Mouse (Mus musculus) ES-Bruce4 (cell line): ENCODE results near the gene Zfp800. TPM values are rescaled to one million over a fixed set of nuclear protein-coding genes. Genes with fewer than 3 reads are reported as not detected.

Source experiments
- H3K27ac ChIP-seq: 2 replicates; pipeline ENCODE4 v1.5.1; 2012; ENCODE audit warnings: low read length, inconsistent platforms; ENCODE audit not compliant: insufficient read depth
- H3K27me3 ChIP-seq: 2 replicates; pipeline ENCODE4 v1.6.1; 2012; ENCODE audit warnings: mild to moderate bottlenecking, low read length, inconsistent platforms; ENCODE audit not compliant: control insufficient read depth, poor library complexity, insufficient read depth, severe bottlenecking
- H3K36me3 ChIP-seq: 2 replicates; pipeline ENCODE4 v1.6.1; 2012; ENCODE audit warnings: inconsistent platforms, mild to moderate bottlenecking, low read length, moderate library complexity; ENCODE audit not compliant: control insufficient read depth, poor library complexity, insufficient read depth, severe bottlenecking
- H3K4me1 ChIP-seq: one replicate; pipeline ENCODE4 v1.8.1; 2011; ENCODE audit warnings: low read length; ENCODE audit not compliant: control insufficient read depth, insufficient read depth
- H3K4me3 ChIP-seq: 2 replicates; pipeline ENCODE4 v1.5.1; 2011; ENCODE audit warnings: low read depth, mild to moderate bottlenecking, low read length
- H3K9ac ChIP-seq: 2 replicates; pipeline ENCODE4 v1.6.1; 2012; ENCODE audit warnings: low read depth, mild to moderate bottlenecking, inconsistent platforms; ENCODE audit not compliant: poor library complexity, severe bottlenecking
- H3K9me3 ChIP-seq: replicated peaks from 2 replicates; pipeline ENCODE4 v1.6.1; 2012; ENCODE audit warnings: mild to moderate bottlenecking, low read length, inconsistent platforms; ENCODE audit not compliant: control insufficient read depth, poor library complexity, insufficient read depth, severe bottlenecking
- CTCF ChIP-seq: IDR thresholded peaks from one replicate; pipeline ENCODE4 v1.8.1; 2011; ENCODE audit warnings: low read depth, low read length
- EP300 ChIP-seq: IDR thresholded peaks from 2 replicates; pipeline ENCODE4 v1.6.1; 2011; ENCODE audit warnings: low read depth, low read length; ENCODE audit not compliant: insufficient read depth
- POLR2A ChIP-seq: IDR thresholded peaks from one replicate; pipeline ENCODE4 v1.8.1; 2011; ENCODE audit warnings: low read length; ENCODE audit not compliant: insufficient read depth
- polyA plus RNA-seq: library from polyadenylated mRNA; stranded (reverse); fragments of >200 nt; gene quantifications from 2 replicates; pipeline ENCODE4 v1.2.4, GENCODE M21; 2011; ENCODE audit warnings: low read depth; ENCODE audit not compliant: missing spikeins, insufficient read depth, insufficient read length

The Zfp800 gene
- polyA plus RNA-seq, 1 experiment, result 17.4 TPM

- no peak for TF ChIP-seq CTCF
- TF ChIP-seq POLR2A, result no peak
- no peak for TF ChIP-seq EP300
- H3K4me3 ChIP-seq, result no peak overlapping the region
- no peaks in the 10 kb centered on the region for H3K4me1 ChIP-seq
- H3K9ac ChIP-seq, result no peak overlapping the region
- H3K36me3 ChIP-seq, result peaks cover 5% of the 10 kb centered on the region; the same call in 1 of the 2 replicates
- no peak overlapping the region for H3K27ac ChIP-seq
- H3K27me3 ChIP-seq, result no peaks in the 10 kb centered on the region
- H3K9me3 ChIP-seq, result no peaks in the 10 kb centered on the region
Observed at GRCm38 (mm10) chr6:28425019-28425418, 27.2 kb upstream of the Zfp800 start.

- no peaks in the 10 kb centered on the region for H3K4me1 ChIP-seq
- H3K36me3 ChIP-seq, result peaks cover 5% of the 10 kb centered on the region; the same call in 1 of the 2 replicates
- peak overlapping the region; percentile 97 for H3K9ac ChIP-seq
- TF ChIP-seq POLR2A (no peak), CTCF (peak; percentile 35)
- no peak overlapping the region for H3K27ac ChIP-seq
- no peaks in the 10 kb centered on the region for H3K9me3 ChIP-seq
- H3K27me3 ChIP-seq, result no peaks in the 10 kb centered on the region
- H3K4me3 ChIP-seq, result peak overlapping the region; percentile 89
Observed at GRCm38 (mm10) chr6:28423767-28424695, 26.2 kb upstream of the Zfp800 start.

DNA sequence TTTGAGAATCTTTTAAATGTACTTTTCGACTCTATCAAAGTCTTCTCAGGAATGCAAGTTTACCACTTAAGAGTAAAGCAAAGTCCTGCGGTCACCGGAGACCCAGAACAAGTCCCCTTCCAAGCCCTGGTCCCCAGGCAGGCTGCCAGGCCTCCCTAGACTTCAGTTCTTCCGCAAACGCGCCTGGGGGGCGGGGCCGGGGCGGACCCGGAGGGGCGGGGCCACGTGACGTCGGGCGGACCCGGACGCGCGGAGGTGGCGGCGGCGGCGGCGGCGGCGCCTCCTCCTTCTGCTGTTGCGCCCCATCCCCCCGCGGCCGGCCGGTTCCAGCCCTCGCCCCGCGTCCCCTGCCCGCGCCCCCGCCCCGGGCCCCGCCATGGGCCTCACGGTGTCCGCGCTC lies 25.5 kb upstream of the Zfp800 start, which contains the start of gene Arf5:
Arf5 (plus strand) TSS at position 248 of the 400 bp plus-strand sequence.
- Histone ChIP-seq H3K4me3 (peak within 1 kb of the TSS; percentile 89), H3K36me3 (peaks cover 5% of the 10 kb centered on the region; the same call in 1 of the 2 replicates), H3K4me1 (no peaks in the 10 kb centered on the region), H3K27ac (no peak within 1 kb of the TSS), H3K9me3 (no peaks in the 10 kb centered on the region), H3K27me3 (no peaks in the 10 kb centered on the region), H3K9ac (peak within 1 kb of the TSS; percentile 97)
- TF ChIP-seq CTCF (no peak), EP300 (no peak), POLR2A (no peak)

DNA sequence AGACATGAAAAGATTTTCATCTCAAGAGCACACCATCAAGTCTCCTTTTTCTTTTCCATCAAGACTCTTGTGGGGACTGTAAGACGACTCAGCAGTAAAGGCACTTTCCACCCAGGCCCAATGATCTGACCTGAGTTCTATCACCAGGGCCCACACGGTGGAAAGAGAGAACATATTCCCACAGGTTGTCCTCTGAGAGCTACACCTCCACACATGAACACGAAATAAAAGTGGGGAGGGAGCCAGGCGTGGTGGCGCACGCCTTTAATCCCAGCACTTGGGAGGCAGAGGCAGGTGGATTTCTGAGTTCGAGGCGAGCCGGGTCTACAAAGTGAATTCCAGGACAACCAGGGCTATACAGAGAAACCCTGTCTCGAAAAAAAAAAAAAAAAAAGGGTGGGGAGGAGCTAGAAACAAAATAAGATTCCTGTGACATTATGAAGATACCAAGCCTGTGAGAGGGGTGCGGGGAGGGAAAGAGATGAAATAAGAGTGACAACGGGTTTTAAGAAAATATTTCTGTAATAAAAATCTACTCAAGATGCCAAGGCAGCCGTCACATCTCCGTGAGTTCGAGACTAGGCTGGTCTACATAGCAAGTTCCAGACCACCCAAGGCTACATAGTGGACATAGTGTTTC lies 25.0 kb upstream of the Zfp800 start:
- Histone ChIP-seq H3K27ac (no peak overlapping the region), H3K27me3 (no peaks in the 10 kb centered on the region), H3K9me3 (no peaks in the 10 kb centered on the region), H3K4me1 (no peaks in the 10 kb centered on the region), H3K9ac (peak overlapping the region; percentile 97; the same call in 1 of the 2 replicates), H3K36me3 (peaks cover 5% of the 10 kb centered on the region; the same call in 1 of the 2 replicates), H3K4me3 (no peak overlapping the region)
- TF ChIP-seq EP300, result no peak
- no peak for TF ChIP-seq CTCF

DNA sequence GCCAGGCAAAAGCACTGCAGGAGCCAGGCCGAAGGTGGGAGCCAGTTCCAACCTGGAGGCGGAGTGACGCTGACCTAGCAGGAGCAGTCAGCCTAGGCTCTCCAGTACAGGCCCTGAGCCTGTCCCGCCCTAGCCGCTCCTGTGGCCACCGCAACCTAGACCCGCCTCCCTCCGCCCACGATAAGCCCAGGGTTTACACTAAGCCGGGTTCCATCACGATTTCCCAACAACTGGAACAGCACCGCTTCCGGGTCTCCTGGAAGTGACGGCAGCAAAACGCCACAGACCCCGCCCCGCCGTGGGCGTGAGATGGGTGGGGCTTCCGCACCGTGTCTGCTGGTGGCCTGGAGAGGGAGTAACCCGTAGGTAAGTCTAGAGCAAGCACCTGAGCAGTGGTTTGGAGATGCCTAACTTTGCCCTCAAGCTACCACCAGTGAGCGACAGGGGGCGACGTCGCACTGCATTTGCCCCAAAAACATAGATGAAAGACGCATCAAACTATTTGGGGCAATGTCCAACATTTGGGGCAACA lies 23.7 kb upstream of the Zfp800 start:
- Histone ChIP-seq H3K27ac (no peak overlapping the region), H3K9me3 (no peaks in the 10 kb centered on the region), H3K36me3 (peaks cover 10% of the 10 kb centered on the region), H3K4me1 (no peaks in the 10 kb centered on the region), H3K27me3 (no peaks in the 10 kb centered on the region), H3K4me3 (peak overlapping the region; percentile 76), H3K9ac (peak overlapping the region; percentile 38)
- TF ChIP-seq EP300 (no peak), POLR2A (peak; percentile 10), CTCF (peak; percentile 89)

DNA sequence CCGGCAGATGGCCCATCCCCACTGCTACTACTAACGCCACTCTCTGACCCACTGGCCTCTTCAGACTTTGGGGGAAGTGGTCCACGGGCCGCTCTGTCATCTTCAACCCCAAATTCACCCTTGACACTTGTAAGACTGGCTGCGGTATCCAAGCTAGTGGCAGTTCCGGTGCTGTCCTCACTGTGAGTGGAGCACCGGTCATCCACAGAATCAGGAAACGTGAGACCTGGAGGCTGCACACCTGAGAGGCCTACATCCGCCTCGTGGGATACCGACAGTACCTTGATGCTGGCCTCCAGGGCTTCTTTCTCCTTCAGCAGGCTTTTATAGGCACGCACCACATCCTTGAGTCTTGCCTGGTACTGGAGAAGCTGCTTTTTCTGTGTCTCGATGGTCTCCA lies 23.1 kb upstream of the Zfp800 start:
- H3K4me1 ChIP-seq, result no peaks in the 10 kb centered on the region
- no peak for TF ChIP-seq POLR2A
- no peak for TF ChIP-seq CTCF
- TF ChIP-seq EP300, result no peak
- H3K36me3 ChIP-seq, result peaks cover 6% of the 10 kb centered on the region
- no peak overlapping the region for H3K27ac ChIP-seq
- H3K4me3 ChIP-seq, result peak overlapping the region; percentile 76
- no peaks in the 10 kb centered on the region for H3K27me3 ChIP-seq
- H3K9ac ChIP-seq, result peak overlapping the region; percentile 38
- no peaks in the 10 kb centered on the region for H3K9me3 ChIP-seq
